Mouse (Mus musculus) lung, adult 2 months (tissue): ENCODE results near the gene Uspl1.
"Not testable (repeated sequence)": the region's sequence is repeated elsewhere in the genome, so short reads cannot be mapped to it uniquely, and the experiment has no call there.

Source experiments
- CTCF ChIP-seq: fragments of 200-500 bp; IDR thresholded peaks from 2 replicates; pipeline ENCODE4 v1.5.1; 2011; ENCODE audit warnings: mild to moderate bottlenecking, low read length, control low read depth; ENCODE audit not compliant: insufficient read depth
- POLR2A ChIP-seq: fragments of 200-500 bp; IDR thresholded peaks from 2 replicates; pipeline ENCODE4 v1.6.1; 2011; ENCODE audit warnings: low read depth, mild to moderate bottlenecking, control low read depth, low read length, borderline replicate concordance; ENCODE audit errors: extremely low read depth

DNA sequence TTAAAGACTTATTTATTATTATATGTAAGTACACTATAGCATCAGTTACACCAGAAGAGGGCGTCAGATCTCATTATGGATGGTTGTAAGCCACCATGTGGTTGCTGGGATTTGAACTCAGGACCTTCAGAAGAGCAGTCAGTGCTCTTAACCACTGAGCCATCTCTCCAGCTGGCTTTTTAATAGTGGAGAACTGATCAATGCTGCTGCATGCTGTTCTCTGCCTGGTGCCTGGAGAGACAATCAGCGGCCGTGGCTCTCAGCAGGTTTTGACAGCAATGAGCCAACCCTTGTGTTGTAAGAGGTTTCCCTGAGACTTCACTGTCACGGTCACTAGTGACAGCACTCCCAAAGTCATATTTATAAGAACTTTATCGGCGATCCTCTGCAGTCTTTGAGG lies 46.1 kb upstream of the Uspl1 start:
- not testable (repeated sequence) for TF ChIP-seq POLR2A, CTCF
